Mouse (Mus musculus): ENCODE measurements at regions not wholly inside any gene's neighbourhood (a gene's known extent, or its start where the extent isn't known, plus 50 kb on each side); places are given as distances from the start of the nearest gene placed in this dataset.

DNA sequence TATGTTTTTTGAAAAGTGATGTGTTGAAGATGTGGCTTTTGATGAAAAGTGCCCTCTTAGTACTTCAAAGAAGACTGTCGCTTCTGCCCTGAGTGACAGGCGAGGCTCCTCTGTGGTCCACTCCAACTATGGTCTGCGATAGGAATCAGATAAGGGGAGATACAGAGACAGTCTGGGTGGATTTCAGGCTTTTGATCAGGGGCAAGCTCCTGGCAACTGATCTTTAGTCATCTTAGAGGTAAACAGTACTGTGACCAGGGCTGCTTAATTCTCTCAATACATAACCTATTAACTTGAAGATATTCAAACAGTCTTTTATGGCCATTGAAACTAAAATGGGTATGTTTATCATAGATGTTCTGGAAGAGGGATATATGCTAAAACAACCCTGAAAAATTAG is 335.6 kb upstream of the Arglu1 start:
- no peak overlapping the region for H3K9ac ChIP-seq (replicated peaks; ENCODE audit: low read depth, low read length)
- H3K4me3 ChIP-seq (ENCODE audit: low read depth, low read length): no peak overlapping the region
- no peak for TF ChIP-seq EP300 (IDR thresholded peaks at IDR 0.05; ENCODE audit: low read depth)
- no peak for TF ChIP-seq CTCF (IDR thresholded peaks at IDR 0.05; ENCODE audit: low read depth)
- no peaks in the 10 kb centered on the region for H3K4me1 ChIP-seq (ENCODE audit: control insufficient read depth, insufficient read depth)
- no peak overlapping the region for H3K4me2 ChIP-seq (ENCODE audit: low read depth, low read length)
- DNase-seq (ENCODE audit: low spot score) (no peak), ATAC-seq (ENCODE audit: insufficient read depth, low read depth) (no peak)
- H3K27me3 ChIP-seq (ENCODE audit: control insufficient read depth, insufficient read depth, low read length): no peaks in the 10 kb centered on the region
- WGBS: 58% methylated on average over 3 of the region's 3 CpGs
- H3K27ac ChIP-seq (ENCODE audit: low read depth): no peak overlapping the region
- no peaks in the 10 kb centered on the region for H3K9me3 ChIP-seq (replicated peaks; ENCODE audit: control insufficient read depth, low read length)
- no peaks in the 10 kb centered on the region for H3K36me3 ChIP-seq (replicated peaks; ENCODE audit: control insufficient read depth, insufficient read depth, low read length)

- Histone ChIP-seq H3K36me3 (replicated peaks; ENCODE audit: control insufficient read depth, insufficient read depth, low read length) (no peaks in the 10 kb centered on the region), H3K9ac (replicated peaks; ENCODE audit: low read depth, low read length) (no peak overlapping the region), H3K4me2 (ENCODE audit: low read depth, low read length) (no peak overlapping the region), H3K27ac (ENCODE audit: low read depth) (no peak overlapping the region), H3K27me3 (ENCODE audit: control insufficient read depth, insufficient read depth, low read length) (no peaks in the 10 kb centered on the region), H3K4me3 (ENCODE audit: low read depth, low read length) (no peak overlapping the region), H3K9me3 (replicated peaks; ENCODE audit: control insufficient read depth, low read length) (no peaks in the 10 kb centered on the region), H3K4me1 (ENCODE audit: control insufficient read depth, insufficient read depth) (no peaks in the 10 kb centered on the region)
- TF ChIP-seq EP300 (IDR thresholded peaks at IDR 0.05; ENCODE audit: low read depth): no peak
- no peak for TF ChIP-seq CTCF (IDR thresholded peaks at IDR 0.05; ENCODE audit: low read depth)
- no peak for ATAC-seq (ENCODE audit: insufficient read depth, low read depth)
- WGBS: 29% methylated on average over 3 of the region's 3 CpGs
- DNase-seq (ENCODE audit: low spot score): no peak
Observed at GRCm38 (mm10) chr8:9025378-9025777, 335.1 kb upstream of the Arglu1 start.

DNA sequence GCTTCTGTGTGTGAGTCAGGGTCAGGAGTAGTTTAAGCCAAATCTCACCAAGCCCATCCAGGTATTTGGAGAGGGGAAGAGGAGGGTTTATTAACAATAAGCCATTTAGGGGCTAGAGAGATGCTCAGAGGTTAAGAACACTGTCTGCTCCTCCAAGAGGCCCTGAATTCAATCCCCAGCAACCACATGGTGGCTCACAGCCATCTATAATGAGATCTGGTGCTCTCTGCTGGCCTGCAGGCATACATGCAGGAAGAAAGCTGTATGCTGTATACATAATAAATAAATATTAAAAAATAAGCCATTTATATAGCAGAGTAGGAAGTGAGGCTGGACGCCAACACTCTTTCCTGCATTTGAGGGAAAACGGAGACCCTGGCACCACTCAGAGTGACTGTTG is 330.4 kb upstream of the Arglu1 start:
- DNase-seq (ENCODE audit: low spot score) (no peak), ATAC-seq (ENCODE audit: insufficient read depth, low read depth) (no peak)
- no peaks in the 10 kb centered on the region for H3K27me3 ChIP-seq (ENCODE audit: control insufficient read depth, insufficient read depth, low read length)
- no peak overlapping the region for H3K9ac ChIP-seq (replicated peaks; ENCODE audit: low read depth, low read length)
- TF ChIP-seq EP300 (IDR thresholded peaks at IDR 0.05; ENCODE audit: low read depth): no peak
- WGBS: 93% methylated on average over 2 of the region's 2 CpGs
- no peaks in the 10 kb centered on the region for H3K4me1 ChIP-seq (ENCODE audit: control insufficient read depth, insufficient read depth)
- H3K4me3 ChIP-seq (ENCODE audit: low read depth, low read length): no peak overlapping the region
- H3K27ac ChIP-seq (ENCODE audit: low read depth): no peak overlapping the region
- H3K4me2 ChIP-seq (ENCODE audit: low read depth, low read length): no peak overlapping the region
- no peaks in the 10 kb centered on the region for H3K36me3 ChIP-seq (replicated peaks; ENCODE audit: control insufficient read depth, insufficient read depth, low read length)
- no peaks in the 10 kb centered on the region for H3K9me3 ChIP-seq (replicated peaks; ENCODE audit: control insufficient read depth, low read length)

DNA sequence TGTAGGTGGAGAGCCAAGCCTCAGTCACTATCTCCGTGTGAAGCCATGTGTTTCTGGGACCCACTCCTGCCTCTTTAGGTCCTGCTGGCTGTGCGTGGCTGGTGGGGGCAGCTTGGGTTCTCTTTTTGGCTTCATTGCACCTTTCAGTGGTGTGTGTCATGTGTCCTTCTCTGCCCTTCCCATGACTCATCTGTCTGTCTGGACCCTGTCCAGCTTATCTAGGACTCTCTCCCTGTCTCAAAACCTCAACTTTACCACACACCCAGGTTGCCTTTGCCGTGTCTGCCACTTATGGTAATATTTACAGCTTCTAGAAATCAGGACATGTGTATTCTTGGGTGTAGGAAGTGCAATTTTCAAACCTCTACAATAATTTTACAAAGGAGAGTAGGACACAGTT is 329.9 kb upstream of the Arglu1 start:
- DNase-seq (ENCODE audit: low spot score) (peak; percentile 20), ATAC-seq (ENCODE audit: insufficient read depth, low read depth) (peak; percentile 30; the same call in 1 of the 2 replicates)
- Histone ChIP-seq H3K36me3 (replicated peaks; ENCODE audit: control insufficient read depth, insufficient read depth, low read length) (no peaks in the 10 kb centered on the region), H3K27me3 (ENCODE audit: control insufficient read depth, insufficient read depth, low read length) (no peaks in the 10 kb centered on the region), H3K4me3 (ENCODE audit: low read depth, low read length) (no peak overlapping the region), H3K4me1 (ENCODE audit: control insufficient read depth, insufficient read depth) (no peaks in the 10 kb centered on the region), H3K9ac (replicated peaks; ENCODE audit: low read depth, low read length) (no peak overlapping the region), H3K27ac (ENCODE audit: low read depth) (no peak overlapping the region), H3K4me2 (ENCODE audit: low read depth, low read length) (no peak overlapping the region), H3K9me3 (replicated peaks; ENCODE audit: control insufficient read depth, low read length) (no peaks in the 10 kb centered on the region)
- 41% methylated on average over 3 of the region's 3 CpGs for WGBS
- no peak for TF ChIP-seq EP300 (IDR thresholded peaks at IDR 0.05; ENCODE audit: low read depth)
- no peak for TF ChIP-seq CTCF (IDR thresholded peaks at IDR 0.05; ENCODE audit: low read depth)

GRCm38 (mm10) chr8:9011785-9012510 is 321.6 kb upstream of the Arglu1 start:
- no peaks in the 10 kb centered on the region for H3K9me3 ChIP-seq (replicated peaks; ENCODE audit: control insufficient read depth, low read length)

More at GRCm38 (mm10) chr8:9011785-9012510, 321.6 kb upstream of the Arglu1 start:
- no peak overlapping the region for H3K4me2 ChIP-seq (ENCODE audit: low read depth, low read length)
- 20% methylated on average over 3 of the region's 3 CpGs for WGBS
- ATAC-seq (ENCODE audit: insufficient read depth, low read depth): no peak
- no peaks in the 10 kb centered on the region for H3K27me3 ChIP-seq (ENCODE audit: control insufficient read depth, insufficient read depth, low read length)
- no peak overlapping the region for H3K9ac ChIP-seq (replicated peaks; ENCODE audit: low read depth, low read length)
- H3K36me3 ChIP-seq (replicated peaks; ENCODE audit: control insufficient read depth, insufficient read depth, low read length): no peaks in the 10 kb centered on the region
- H3K4me3 ChIP-seq (ENCODE audit: low read depth, low read length): no peak overlapping the region
- no peak for DNase-seq (ENCODE audit: low spot score)
- H3K4me1 ChIP-seq (ENCODE audit: control insufficient read depth, insufficient read depth): no peaks in the 10 kb centered on the region
- H3K27ac ChIP-seq (ENCODE audit: low read depth): no peak overlapping the region
- TF ChIP-seq CTCF (IDR thresholded peaks at IDR 0.05; ENCODE audit: low read depth) (no peak), EP300 (IDR thresholded peaks at IDR 0.05; ENCODE audit: low read depth) (no peak)
